Mouse (Mus musculus) layer of hippocampus, postnatal 36 days (tissue): Measurements from ENCODE around the gene Fam169b. TPM values are rescaled to one million over a fixed set of nuclear protein-coding genes. Genes with fewer than 3 reads are reported as not detected.
"Not testable (repeated sequence)": the region's sequence is repeated elsewhere in the genome, so short reads cannot be mapped to it uniquely, and the experiment has no call there.

Experiments
- DNase-seq, 2 experiments: peaks; one replicate each; pipeline ENCODE4 v3.0.0; 2022
- total RNA-seq, 2 experiments: library from RNA; stranded (reverse); gene quantifications; 2 replicates each; pipeline ENCODE4 v1.2.3; 2021

The Fam169b gene
- total RNA-seq, 2 experiments from 2014 or later: 0.51 to 0.92 TPM

DNA sequence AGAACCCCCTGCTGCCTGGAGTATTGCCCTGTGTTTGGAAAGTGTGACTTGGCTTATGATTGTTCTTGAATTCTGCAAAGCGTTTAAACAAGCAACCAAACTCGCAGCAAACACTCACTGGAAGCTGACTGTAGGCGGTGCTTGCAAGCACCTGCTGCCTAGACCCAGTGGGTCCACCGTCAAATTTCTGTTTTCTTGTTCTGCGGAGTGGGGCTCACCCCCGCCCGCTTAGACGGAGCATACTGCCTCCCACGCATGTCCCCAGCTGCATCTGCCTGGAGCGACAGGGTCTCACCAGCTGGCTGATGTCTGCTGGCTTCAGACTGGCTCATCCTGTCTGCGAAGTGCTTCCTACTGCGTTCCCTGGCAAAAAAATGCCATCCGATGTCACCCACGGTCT is 9.1 kb upstream of the Fam169b start:
- peak; percentile 80 to 87 for DNase-seq

DNA sequence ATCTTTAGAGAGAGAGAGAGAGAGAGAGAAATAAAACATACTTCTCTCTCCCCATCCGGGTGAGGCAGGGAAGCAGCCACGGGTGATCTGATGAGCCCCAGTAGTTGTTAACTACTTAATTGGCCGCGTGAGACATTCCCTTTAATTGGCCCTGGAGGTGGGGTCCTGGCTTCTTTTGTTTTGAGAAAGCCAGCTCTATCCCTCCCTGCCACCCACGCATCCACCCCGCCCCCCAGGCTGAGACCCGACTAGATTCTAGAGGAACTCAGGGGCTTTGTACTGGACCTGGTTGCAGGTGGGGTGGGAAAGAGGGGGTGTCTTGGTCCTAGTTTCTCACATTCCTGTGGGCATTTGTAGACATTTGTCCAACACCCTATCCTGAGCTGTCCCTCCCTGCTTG is 8.2 kb upstream of the Fam169b start:
- no peak for DNase-seq

DNA sequence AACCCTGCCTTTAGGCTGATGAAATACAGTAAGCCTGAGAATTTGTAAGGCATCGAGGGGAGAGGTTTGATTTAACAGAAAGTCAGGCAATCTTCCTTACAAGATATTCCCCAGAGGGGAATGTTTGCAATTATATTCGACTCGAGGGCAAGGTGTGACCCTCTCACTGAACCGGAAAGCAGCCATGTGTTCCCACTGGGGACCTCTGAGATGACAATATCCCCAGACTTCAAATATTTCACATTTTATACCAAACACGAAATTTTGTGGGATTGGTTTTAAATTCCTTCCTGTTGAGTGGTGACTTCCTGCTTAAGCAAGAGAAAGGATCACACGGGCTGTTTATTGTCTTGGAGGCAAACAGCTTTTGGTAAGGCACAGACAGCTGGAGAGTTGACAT is 6.9 kb upstream of the Fam169b start:
- DNase-seq: no peak

DNA sequence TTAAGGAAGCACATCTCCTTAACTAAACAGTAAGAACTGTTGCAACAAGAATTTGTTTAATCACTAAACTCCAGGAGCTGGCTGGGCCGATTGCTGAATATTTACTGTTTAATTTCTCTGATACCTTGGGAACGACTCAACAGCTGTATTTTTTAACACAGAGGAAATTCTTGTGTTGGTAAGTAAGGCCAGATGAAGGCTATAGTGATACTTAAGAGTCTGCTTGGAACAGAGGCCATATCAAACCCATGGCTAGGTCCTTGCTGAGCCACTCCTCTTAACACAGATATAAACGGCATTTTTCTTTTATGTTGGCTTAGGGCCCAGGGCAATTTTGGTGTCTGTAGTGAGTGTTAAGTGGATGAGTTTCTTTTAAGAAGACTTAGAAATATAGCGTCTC is 3.1 kb upstream of the Fam169b start:
- no peak for DNase-seq

DNA sequence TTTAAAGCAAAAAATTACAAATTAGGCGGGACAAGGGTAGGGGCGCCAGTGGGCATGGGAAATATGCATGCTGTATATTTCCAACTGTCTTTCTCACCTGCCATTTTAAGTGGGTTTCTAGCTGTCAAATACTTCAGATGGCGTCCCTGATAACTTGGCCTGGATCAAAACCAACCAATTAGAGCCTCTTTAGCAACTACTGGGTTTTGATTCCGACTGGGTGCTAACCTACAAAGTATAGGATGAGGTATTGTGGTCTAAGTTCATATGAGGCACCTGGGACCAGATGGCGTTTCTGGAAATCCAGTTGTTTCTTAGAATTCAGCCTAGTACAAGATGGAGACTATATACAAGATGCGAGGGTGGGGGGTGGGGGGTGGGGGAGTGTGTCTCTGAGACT is 1.8 kb upstream of the Fam169b start:
- DNase-seq: no peak

DNA sequence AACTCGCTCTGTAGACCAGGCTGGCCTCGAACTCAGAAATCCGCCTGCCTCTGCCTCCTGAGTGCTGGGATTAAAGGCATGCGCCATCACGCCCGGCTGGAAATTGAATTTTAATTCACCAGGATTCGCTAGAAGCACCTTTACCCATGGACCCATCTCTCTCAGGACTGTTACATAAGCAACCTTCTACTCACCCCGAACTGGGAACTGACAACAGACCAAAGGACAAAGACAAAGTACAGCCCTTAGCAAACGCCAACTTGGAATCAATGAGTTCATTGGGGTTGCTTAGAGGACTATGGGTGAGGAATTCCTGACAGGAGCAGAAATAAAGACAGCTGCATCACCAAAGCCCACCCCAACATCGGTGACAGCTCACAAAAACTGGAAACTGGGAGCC is 1.0 kb upstream of the Fam169b start:
- no peak for DNase-seq

DNA sequence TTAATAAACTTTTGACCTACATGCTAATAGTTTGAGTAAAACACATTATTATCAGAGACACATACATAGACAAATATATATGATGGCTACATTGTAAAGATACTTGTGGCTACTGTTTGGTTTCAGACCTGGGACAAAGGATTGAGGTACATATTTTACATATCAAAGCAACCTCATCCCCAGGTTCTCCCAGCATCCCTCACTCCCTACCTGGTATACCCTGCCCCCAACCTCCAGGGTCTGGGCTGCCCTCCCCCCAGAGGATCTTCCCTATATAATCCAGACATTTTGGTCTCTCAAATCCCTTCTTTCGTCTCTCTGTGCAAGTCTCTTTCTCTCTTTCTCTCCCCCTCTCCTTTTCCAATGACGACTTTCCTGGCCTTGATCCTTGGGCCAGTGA is 579 bp downstream of the Fam169b start:
- DNase-seq: no peak

DNA sequence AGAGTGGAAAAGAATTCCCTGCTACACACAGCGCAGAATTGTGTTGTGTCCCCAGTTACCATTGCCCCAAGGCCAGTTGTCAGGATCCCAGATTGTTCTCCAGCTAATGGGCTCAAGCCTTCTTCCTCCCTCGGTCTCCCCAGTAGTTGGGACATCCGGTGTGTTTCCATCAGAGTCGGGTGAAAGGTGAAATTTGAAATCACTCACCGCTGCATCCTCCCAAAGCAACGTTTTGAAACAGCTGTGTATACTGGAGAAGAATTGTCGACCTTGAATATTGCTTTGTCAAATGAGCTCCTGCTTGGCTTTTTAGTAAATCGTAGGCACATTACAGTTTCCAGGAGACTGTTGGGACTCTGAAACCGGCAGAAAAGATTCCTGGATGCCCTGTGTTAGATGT is 1.3 kb downstream of the Fam169b start:
- DNase-seq: no peak

DNA sequence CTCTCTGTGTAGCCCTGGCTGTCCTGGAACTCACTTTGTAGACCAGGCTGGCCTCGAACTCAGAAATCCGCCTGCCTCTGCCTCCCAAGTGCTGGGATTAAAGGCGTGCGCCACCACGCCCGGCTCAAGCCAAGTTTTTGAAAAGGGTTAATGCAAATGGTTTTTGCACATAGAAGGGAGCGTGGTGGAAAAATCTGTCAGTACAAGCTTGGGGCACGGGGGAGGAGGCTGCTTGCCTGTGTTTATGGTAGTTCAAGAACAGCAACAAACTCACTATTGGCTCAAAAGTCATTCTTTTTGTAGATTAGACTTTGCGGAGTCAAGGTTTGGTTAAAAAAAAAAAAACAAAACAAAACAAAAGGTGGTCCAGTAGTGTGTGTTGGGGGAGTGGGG is 1.8 kb downstream of the Fam169b start:
- not testable (repeated sequence) for DNase-seq

DNA sequence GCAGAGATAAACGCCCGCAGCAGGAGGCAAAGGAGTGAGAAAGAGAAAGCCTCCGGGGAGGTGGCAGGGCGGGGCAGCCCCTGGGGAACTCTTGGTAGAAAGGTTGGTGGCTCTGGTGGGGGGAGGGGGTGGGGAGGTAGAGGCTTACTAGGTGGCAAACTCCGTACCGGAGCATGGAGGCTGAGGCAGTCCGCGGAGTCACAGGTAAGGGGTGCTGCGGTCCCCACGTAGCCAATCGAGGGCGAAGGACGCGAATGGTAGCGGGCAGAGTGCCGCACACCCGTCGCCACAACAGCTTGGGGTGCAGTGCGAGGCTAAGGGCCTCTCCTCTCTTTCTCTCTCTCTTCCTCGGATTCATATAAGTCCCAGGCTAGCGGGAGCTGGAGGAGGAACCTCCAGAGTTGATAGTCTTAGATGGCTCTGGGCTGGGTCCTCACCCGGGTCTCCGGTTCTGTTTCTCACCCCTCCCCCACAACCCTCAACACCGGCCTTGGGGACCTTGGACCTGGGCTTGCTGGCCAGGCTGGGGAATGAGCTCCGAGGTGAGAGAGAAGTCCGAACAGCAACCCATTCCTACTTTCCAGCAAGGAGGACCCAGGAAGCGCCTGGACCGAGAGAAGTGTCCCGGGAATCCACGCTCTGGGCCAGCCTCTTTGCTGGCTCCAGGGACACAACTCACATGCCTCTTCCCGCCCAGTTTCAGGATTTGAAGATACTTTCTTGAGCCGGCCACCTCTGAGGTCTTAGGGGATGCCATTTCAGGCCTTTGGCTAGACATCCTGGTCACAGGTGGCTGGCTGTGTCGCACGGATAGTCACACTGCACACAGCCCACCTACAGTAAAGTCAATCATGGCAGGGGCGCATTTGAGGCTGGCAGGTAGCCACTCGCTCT is 2.4 kb downstream of the Fam169b start:
- no peak for DNase-seq

DNA sequence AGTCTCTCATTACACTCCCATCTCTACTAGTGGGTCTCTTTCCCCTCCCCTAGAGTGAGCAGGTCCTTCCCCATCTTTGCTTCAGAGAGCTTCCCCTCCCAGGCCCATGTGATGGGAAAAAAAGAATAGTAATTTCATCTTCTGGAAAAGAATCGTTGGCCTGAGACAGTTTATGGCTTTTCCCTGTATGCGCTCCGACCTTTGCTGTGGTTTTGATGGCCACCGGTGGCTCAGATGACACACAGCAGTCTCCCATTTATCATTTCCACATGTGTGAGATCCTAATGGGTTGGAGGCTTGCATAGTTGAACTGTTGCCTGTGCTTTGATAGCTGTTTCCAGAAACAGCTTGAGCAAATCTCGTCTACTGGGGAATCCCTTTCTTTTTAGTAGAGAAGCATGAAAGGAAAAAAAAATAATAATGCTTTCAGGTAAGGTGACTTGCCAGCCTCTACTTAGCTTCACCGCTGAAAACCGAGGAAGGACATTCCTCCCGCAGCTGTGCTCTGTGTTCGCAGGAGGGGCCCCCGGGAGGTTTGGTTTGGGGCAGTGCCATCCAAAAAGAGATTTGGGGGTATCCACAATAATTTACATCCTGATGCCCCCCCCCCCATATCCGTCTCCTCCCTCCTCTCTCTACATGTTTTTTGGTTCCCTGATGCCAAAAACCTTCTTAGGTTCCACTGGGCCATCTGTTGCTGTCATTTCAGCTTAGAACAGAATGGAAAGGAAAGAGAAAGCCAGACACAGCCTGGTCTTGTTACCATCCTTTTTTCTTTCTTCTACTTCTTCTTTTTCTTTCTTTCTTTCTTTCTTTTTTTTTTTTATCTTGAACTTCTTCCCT is 3.6 kb downstream of the Fam169b start:
- DNase-seq: no peak

DNA sequence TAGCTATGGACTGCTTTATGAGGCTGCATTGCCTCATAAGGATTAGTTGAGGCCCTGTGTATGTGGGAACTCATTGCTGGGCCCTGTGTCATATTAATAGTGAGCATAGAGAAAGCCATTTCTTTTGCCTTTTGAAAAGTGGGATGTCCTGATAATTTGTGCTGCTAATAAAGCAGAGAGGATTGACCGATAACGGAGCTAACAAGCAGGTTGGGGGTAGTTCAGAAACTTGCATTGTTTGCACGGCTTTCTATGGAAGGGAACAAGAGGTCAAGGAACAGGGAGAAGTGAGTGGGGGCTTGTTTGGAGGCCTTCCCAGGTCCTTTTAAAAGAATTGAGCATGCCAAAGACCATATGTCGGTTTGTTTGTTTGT is 4.2 kb downstream of the Fam169b start:
- no peak for DNase-seq

DNA sequence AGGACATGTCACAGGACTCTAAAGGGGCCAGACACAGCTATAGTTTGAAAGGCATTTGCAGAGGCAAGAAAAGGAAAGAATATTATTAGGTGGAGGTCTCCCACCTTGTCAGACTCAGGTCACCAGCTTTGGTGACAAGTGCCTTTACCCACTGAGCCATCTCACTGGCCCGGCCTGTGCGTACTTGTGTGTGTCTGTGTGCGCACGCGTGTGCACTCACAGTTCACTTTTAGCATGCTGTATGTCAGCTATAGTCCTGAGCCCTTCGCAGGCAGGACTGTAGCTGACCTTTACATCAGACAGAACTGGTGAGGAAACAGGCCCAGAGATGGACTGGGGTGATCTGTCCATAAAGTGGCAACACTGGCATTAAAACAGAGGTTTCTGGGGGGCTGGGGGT is 4.7 kb downstream of the Fam169b start:
- no peak for DNase-seq

DNA sequence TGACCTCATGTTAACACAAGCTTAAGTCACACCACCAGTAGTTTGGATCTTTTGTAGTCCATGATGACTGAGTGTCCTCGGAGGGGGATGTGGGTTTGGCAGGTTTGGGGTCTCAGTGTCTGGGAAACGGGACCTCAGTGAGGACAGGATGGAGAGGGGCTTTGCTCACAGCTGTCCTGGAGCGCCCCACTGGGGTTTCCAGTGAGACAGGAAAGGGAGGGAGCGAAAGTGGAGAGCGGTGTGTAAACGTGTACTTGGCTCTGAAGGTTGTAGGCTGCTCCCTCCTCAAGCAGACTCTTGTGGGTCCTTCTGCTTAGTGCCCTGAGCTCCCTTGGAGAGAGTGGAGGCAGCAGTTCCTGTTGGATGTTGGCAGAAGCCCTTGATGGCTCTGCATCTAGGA is 5.3 kb downstream of the Fam169b start:
- DNase-seq: no peak

DNA sequence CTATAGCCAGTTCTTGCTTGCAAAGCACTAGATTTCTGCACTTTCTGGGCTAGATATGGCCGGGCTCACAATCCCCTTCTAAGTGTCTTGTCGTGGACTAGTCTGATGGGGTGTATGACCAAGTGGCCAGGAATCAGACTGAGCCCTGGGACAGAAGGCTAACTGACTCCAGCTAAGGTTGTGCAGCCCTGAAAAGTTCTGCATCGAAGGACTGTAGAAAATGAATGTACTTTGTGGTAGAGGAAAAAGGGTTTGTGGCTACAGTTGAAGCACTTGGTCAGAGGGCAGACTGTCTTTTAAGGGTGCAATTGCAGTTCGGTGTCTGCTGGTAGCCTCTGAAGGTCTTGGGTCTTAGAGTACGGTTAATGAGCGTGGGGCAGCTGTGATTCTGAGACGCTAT is 5.8 kb downstream of the Fam169b start:
- no peak for DNase-seq

DNA sequence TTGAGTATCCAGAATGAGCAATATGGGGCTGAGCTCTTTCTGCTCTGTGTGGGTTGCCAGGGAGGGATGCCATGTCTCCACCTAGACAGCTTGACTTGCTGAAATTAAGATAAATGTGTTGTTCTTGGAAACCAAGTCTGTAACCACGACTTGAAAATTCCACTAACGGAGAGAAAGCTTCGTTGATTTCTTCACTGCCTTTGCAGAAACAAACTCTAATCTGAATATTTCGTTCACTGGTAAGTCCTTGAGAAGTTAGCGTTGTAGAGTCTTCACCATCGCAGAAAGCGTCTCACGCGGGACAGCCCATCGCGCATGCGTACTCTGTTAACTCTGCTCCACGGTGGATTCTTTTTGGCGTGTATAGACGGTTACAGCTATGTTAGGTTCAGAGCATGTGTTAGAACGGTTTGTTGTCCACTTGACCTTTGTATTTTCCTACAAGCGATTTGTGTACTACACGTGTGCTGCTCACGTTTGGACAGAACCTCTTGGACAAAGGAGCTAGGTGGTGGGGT is 6.8 kb downstream of the Fam169b start:
- no peak for DNase-seq

DNA sequence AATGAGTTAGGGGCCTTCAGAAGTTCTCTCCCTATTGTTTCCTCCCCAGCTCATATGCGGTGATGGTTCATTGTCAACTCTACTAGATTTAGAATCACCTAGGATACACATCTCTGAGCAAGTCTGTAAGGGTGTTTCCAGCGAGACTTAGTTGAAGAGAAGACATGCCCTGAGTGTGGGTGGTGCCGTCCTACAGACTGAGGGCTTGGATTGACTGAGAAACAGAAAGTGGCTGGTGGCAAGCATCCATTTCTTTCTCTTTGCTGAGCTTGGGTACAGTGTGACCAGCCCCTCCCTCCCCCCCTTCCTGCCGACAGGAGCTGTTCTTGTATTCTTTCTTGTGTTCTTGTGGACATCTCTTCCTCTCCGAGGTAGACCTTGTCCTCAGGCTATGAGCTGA is 7.7 kb downstream of the Fam169b start:
- no peak for DNase-seq

DNA sequence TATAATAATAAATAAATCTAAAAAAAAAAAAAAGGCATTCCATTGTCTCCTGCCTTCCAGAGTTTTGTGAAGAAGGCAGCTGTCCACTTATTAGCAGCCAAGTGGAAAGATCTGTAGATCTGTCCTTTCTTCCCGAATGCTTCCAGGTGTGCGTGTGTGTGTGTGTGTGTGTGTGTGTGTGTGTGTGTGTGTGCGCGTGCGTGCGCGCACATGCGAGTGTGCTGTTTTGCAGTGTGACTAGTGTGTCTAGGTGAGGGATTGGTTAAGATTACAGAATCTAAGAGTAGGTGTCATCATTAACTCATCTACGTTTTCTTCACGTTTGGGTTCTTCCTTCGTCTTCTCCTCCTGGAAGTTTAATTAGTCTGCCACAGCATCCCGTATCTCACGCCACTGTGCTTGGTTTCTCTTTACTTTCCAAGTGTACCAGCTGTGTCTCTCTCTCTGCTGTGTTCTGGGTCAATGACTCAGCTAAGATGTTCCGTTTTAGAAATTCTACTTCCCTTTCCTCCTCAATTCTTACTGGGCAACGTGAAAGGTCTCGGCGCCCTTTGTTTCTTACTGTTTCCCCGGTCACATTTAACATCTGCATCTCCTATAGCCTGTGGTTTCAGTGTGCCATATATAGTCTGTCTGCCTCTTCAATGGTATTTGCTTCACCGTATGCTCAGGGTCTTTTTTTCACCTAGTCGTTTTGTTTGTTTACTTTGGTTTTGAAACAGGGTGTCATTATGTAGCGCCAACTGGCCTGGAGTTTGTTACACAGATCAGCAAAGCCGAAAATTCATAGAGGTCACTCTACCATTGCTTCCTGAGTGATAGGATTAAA is 8.9 kb downstream of the Fam169b start:
- DNase-seq: no peak

DNA sequence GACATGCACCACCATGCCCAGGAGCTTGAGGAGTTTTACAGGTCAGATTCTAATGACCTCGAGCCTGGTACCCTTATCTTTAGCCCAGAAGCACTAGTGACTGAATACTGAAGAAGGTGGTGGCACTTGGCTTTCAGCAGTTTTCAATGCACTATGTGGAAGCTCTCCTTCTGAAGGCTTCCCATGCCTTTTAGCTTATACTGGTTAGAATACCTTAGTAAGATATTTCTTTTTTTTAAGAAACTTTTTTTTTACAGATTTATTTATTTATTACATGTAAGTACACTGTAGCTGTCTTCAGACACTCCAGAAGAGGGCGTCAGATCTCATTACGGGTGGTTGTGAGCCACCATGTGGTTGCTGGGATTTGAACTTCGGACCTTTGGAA is 9.5 kb downstream of the Fam169b start:
- DNase-seq: not testable (repeated sequence)

DNA sequence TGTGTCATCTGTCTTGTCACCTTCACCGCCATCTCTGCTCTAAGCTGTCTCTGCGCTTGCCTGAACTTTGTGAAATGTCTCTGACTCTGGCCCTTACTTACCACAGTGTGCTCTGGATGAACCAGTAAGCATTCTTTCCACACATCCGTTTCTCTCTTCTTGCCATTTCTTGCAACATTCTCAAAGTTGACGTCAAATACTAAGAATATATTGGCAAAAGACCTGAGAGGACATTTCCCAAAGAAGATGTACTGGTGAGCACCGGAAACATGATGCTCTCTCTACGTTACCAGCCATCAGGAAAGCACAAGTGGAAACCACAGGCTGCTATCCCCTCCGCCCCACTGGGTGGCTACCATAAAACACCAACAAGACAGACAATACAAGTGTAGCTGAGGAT is 10.1 kb downstream of the Fam169b start:
- DNase-seq: no peak

DNA sequence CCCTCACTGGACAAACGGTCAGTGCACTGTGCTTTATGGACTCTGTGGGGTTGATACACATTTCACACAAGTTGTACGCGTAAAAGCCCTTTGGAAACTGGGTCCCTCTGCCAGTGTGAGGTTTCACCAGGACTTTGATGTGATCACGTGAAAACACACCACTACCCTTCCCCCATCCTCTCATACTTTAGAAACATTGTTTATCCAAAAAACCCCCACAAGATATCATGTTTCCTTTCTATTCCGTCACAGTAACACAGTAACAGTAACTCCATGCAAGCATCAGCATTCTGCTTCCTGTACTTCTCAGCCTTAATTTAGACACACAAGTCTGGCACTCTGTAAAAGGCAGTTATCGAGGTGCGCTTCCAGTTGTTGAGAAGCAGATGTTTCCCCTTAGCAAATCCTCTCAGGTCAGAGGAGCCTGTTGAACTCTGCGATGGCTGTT is 12.2 kb downstream of the Fam169b start:
- DNase-seq: no peak
